Mouse (Mus musculus): Measurements from ENCODE around the gene Slc22a22. TPM values are rescaled to one million over a fixed set of nuclear protein-coding genes. Genes with fewer than 3 reads are reported as not detected.
A peak's percentile ranks its signal among the peaks of the same experiment; 100 is the strongest.

Gene Slc22a22
- polyA plus RNA-seq, 1 experiment from 2014 or later = not detected

DNA sequence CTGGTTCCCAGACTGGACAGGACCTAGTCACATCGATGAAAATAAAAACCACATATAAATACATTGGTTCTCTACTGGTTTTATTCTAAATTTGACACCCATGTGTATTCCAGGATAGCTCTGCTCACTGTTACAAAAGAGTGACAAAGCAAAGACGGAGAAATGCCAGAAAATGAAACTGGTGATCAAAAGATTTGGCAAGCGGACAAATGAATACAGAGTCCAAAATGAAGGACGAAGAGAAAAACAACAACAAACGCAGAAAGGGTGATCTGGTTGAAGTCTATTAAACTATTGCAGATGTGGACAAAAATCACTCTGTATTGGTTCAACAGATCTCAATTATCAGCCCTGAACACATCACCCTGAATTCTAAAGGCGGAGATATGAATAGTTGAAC, 12.4 kb downstream of the Slc22a22 start:
- no peak for TF ChIP-seq EP300 (IDR thresholded peaks at IDR 0.05; ENCODE audit: low read depth)
- no peak for TF ChIP-seq CTCF (IDR thresholded peaks at IDR 0.05; ENCODE audit: low read depth)
- H3K9me3 ChIP-seq (ENCODE audit: low read length) = no peaks in the 10 kb centered on the region
- no peaks in the 10 kb centered on the region for H3K36me3 ChIP-seq (replicated peaks; ENCODE audit: insufficient read depth, low read length)
- ATAC-seq = no peak
- H3K27me3 ChIP-seq (ENCODE audit: insufficient read depth, low read length) = no peaks in the 10 kb centered on the region
- no peak overlapping the region for H3K4me3 ChIP-seq (ENCODE audit: low read depth, low read length)
- H3K4me1 ChIP-seq (ENCODE audit: insufficient read depth) = no peaks in the 10 kb centered on the region
- no peak for DNase-seq
- H3K4me2 ChIP-seq (ENCODE audit: low read depth, low read length) = no peak overlapping the region
- WGBS (ENCODE audit: insufficient replicate concordance) = 79% methylated on average over 6 of the region's 6 CpGs
- H3K9ac ChIP-seq (replicated peaks) = no peak overlapping the region
- H3K27ac ChIP-seq (ENCODE audit: low read depth) = no peak overlapping the region

DNA sequence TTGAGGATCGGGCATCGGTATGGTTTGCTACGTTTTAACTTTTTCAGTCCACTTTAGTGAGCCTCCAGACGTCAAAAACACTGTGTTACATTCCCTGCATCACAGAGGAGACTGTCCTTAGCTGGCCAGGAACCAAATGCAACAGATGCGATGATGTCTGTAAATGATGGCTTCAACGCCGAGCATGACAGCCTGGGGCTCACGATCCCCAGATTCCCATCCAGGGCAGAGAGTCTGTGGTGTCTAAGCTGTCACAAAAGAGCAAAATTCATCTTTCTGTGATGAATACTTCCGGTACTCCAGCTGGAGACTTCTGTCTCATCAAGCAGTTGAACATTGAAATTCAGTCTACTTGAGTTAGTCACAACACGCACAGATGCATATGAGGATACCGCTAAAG, 13.4 kb downstream of the Slc22a22 start:
- no peaks in the 10 kb centered on the region for H3K9me3 ChIP-seq (ENCODE audit: low read length)
- H3K27me3 ChIP-seq (ENCODE audit: insufficient read depth, low read length) = no peaks in the 10 kb centered on the region
- H3K4me3 ChIP-seq (ENCODE audit: low read depth, low read length) = no peak overlapping the region
- no peaks in the 10 kb centered on the region for H3K4me1 ChIP-seq (ENCODE audit: insufficient read depth)
- no peak overlapping the region for H3K4me2 ChIP-seq (ENCODE audit: low read depth, low read length)
- no peak for TF ChIP-seq CTCF (IDR thresholded peaks at IDR 0.05; ENCODE audit: low read depth)
- TF ChIP-seq EP300 (IDR thresholded peaks at IDR 0.05; ENCODE audit: low read depth) = no peak
- no peak overlapping the region for H3K27ac ChIP-seq (ENCODE audit: low read depth)
- H3K9ac ChIP-seq (replicated peaks) = no peak overlapping the region
- H3K36me3 ChIP-seq (replicated peaks; ENCODE audit: insufficient read depth, low read length) = no peaks in the 10 kb centered on the region
- ATAC-seq = no peak
- 76% methylated on average over 11 of the region's 11 CpGs for WGBS (ENCODE audit: insufficient replicate concordance)
- no peak for DNase-seq

DNA sequence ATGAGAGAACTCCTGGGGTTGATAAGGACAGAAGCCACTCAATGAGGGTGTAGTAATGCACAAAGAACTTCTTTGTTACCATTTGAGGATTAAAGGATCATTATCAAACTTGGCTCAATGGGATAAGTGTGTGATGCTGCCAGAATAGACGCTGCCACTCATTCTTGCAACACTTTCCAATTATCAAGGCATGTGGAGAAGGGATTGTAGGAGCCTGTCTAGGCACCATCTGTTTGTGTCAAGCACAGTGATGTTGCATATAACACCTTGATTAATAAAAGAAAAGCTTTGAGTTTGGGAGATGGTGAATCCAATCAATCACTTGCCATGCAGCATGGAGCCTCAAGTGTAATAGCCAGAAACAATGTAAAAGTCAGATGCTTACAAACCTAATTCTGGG, 16.1 kb downstream of the Slc22a22 start:
- Histone ChIP-seq H3K4me3 (ENCODE audit: low read depth, low read length) (no peak overlapping the region), H3K4me2 (ENCODE audit: low read depth, low read length) (no peak overlapping the region), H3K27me3 (ENCODE audit: insufficient read depth, low read length) (no peaks in the 10 kb centered on the region), H3K4me1 (ENCODE audit: insufficient read depth) (no peaks in the 10 kb centered on the region), H3K9me3 (ENCODE audit: low read length) (no peaks in the 10 kb centered on the region), H3K27ac (ENCODE audit: low read depth) (no peak overlapping the region), H3K36me3 (replicated peaks; ENCODE audit: insufficient read depth, low read length) (no peaks in the 10 kb centered on the region), H3K9ac (replicated peaks) (no peak overlapping the region)
- DNase-seq = no peak
- TF ChIP-seq CTCF (IDR thresholded peaks at IDR 0.05; ENCODE audit: low read depth) = no peak
- TF ChIP-seq EP300 (IDR thresholded peaks at IDR 0.05; ENCODE audit: low read depth) = no peak
- 57% methylated on average over 1 of the region's 1 CpGs for WGBS (ENCODE audit: insufficient replicate concordance)
- no peak for ATAC-seq

DNA sequence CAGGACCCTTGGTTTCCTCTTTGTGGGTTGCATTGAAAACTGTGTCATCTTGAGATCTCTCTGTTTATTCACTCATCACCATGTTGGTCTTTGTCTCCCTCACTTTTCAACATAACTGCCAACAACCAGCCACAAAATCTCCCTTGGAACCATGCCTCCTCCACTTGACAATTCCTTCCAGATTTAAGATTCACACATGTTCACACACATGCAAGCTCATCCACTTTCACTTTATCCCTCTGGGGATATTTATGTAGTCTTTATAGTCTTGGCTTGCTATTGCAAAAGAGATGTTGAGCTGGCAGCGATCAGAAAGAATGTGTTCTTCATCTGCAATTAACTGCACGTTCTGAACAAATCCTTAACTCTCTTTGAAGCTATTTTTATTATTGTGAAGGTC, 20.1 kb downstream of the Slc22a22 start:
- Histone ChIP-seq H3K4me1 (ENCODE audit: insufficient read depth) (no peaks in the 10 kb centered on the region), H3K4me3 (ENCODE audit: low read depth, low read length) (no peak overlapping the region), H3K36me3 (replicated peaks; ENCODE audit: insufficient read depth, low read length) (no peaks in the 10 kb centered on the region), H3K27me3 (ENCODE audit: insufficient read depth, low read length) (no peaks in the 10 kb centered on the region), H3K9me3 (ENCODE audit: low read length) (no peaks in the 10 kb centered on the region), H3K27ac (ENCODE audit: low read depth) (no peak overlapping the region), H3K4me2 (ENCODE audit: low read depth, low read length) (no peak overlapping the region), H3K9ac (replicated peaks) (no peak overlapping the region)
- WGBS (ENCODE audit: insufficient replicate concordance) = 60% methylated on average over 2 of the region's 2 CpGs
- TF ChIP-seq EP300 (IDR thresholded peaks at IDR 0.05; ENCODE audit: low read depth) (no peak), CTCF (IDR thresholded peaks at IDR 0.05; ENCODE audit: low read depth) (no peak)
- ATAC-seq (no peak), DNase-seq (no peak)

DNA sequence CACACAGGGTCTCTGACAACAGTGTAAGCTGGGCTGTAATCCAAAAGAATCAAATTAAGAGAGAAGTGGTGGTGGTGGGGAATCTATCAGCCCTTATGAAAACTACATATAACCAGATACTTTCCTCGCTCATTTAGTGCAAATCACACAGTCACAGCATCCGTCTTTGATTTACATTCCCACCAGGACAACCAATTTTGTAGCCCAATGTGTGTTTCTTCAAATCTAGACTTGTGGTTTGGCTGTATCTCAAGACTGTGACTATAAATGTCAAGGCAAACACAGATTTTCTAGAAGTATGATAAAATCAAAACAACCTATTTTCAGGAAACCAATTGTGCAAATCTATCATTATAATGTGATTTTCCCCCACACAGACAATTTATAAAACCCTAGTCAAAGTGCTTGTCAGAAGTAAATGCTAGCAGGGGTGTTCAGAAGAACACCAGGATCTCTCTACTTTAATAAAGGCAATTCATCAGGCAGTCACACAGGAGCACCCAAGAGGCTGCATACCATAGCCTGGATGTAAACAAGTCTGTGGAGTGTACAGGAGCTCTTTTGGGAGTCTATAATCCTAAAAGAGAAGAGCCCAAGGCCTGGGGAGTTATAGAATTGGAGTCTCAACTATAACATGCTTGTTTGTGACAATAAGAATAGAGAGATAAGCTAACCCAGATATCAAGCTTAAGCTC, 42.6 kb downstream of the Slc22a22 start:
- Histone ChIP-seq H3K27me3 (ENCODE audit: insufficient read depth, low read length) (no peaks in the 10 kb centered on the region), H3K4me1 (ENCODE audit: insufficient read depth) (no peaks in the 10 kb centered on the region), H3K4me2 (ENCODE audit: low read depth, low read length) (no peak overlapping the region), H3K9ac (replicated peaks) (no peak overlapping the region), H3K9me3 (ENCODE audit: low read length) (no peaks in the 10 kb centered on the region), H3K4me3 (ENCODE audit: low read depth, low read length) (no peak overlapping the region), H3K36me3 (replicated peaks; ENCODE audit: insufficient read depth, low read length) (no peaks in the 10 kb centered on the region), H3K27ac (ENCODE audit: low read depth) (no peak overlapping the region)
- WGBS (ENCODE audit: insufficient replicate concordance) = 73% methylated on average over 2 of the region's 2 CpGs
- DNase-seq = no peak
- TF ChIP-seq CTCF (IDR thresholded peaks at IDR 0.05; ENCODE audit: low read depth) (no peak), EP300 (IDR thresholded peaks at IDR 0.05; ENCODE audit: low read depth) (no peak)
- no peak for ATAC-seq

DNA sequence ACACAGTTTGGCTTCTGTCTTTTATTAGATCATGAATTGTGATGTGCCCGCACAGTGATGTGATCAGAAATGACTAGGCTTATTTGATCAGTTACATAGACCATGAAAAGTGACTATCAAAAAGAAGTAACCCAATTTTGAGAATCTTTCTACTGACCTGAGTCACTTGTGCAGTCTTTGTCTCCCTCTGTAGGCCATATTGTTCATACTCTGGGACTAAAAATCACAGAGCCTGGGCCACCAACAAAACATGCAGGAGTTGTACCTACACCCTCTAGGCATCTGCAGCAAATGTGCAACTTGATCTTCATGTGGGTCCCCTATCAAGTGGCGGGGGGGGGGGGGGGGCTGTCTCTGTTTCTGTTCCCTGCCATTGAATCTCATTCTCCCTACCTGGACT, 68.9 kb downstream of the Slc22a22 start:
- TF ChIP-seq EP300 (IDR thresholded peaks at IDR 0.05; ENCODE audit: low read depth) = no peak
- TF ChIP-seq CTCF (IDR thresholded peaks at IDR 0.05; ENCODE audit: low read depth) = 0 out of 2 replicates have a peak, but pooled peaks have one; percentile 26
- Histone ChIP-seq H3K9me3 (ENCODE audit: low read length) (no peaks in the 10 kb centered on the region), H3K9ac (replicated peaks) (no peak overlapping the region), H3K4me3 (ENCODE audit: low read depth, low read length) (no peak overlapping the region), H3K4me2 (ENCODE audit: low read depth, low read length) (no peak overlapping the region), H3K4me1 (ENCODE audit: insufficient read depth) (no peaks in the 10 kb centered on the region), H3K36me3 (replicated peaks; ENCODE audit: insufficient read depth, low read length) (no peaks in the 10 kb centered on the region), H3K27ac (ENCODE audit: low read depth) (no peak overlapping the region), H3K27me3 (ENCODE audit: insufficient read depth, low read length) (no peaks in the 10 kb centered on the region)
- no peak for DNase-seq
- no peak for ATAC-seq
- WGBS (ENCODE audit: insufficient replicate concordance) = 45% methylated on average over 2 of the region's 2 CpGs

Data from liver, postnatal 0 days (tissue).